Mouse (Mus musculus) forebrain, embryonic 11.5 days (tissue): Measurements from ENCODE around the gene Mucl3. TPM values are rescaled to one million over a fixed set of nuclear protein-coding genes. Genes with fewer than 3 reads are reported as not detected.

Source experiments
- ATAC-seq: fragments of 200-750 bp; cut with Nextera tagmentation; replicated peaks from 2 replicates; pipeline ENCODE4 v1.8.0; 2017; ENCODE audit warnings: moderate TSS enrichment; ENCODE audit not compliant: low FRiP score
- DNase-seq: peaks from one replicate; pipeline ENCODE4 v3.0.0-alpha.2; 2017; ENCODE audit warnings: low spot score
- H3K27ac ChIP-seq: fragments of 300-500 bp; sonication (generic); 2 replicates; pipeline ENCODE4 v1.5.1; 2014; ENCODE audit warnings: low read depth, low read length
- H3K27me3 ChIP-seq: fragments of 300-500 bp; sonication (generic); 2 replicates; pipeline ENCODE4 v1.6.1; 2014; ENCODE audit warnings: mild to moderate bottlenecking, low read length, mixed read lengths; ENCODE audit not compliant: control insufficient read depth, insufficient read depth
- H3K36me3 ChIP-seq: fragments of 300-500 bp; sonication (generic); 2 replicates; pipeline ENCODE4 v1.6.1; 2014; ENCODE audit warnings: mild to moderate bottlenecking, low read length, moderate library complexity, mixed read lengths; ENCODE audit not compliant: control insufficient read depth, insufficient read depth
- H3K4me1 ChIP-seq: fragments of 300-500 bp; sonication (generic); replicated peaks from 2 replicates; pipeline ENCODE4 v1.6.1; 2014; ENCODE audit warnings: low read length, mixed read lengths; ENCODE audit not compliant: control insufficient read depth, insufficient read depth
- H3K4me2 ChIP-seq: fragments of 300-500 bp; sonication (generic); 2 replicates; pipeline ENCODE4 v1.6.1; 2014; ENCODE audit warnings: low read depth, mild to moderate bottlenecking, low read length, moderate library complexity, mixed read lengths; ENCODE audit not compliant: severe bottlenecking
- H3K4me3 ChIP-seq: fragments of 300-500 bp; sonication (generic); 2 replicates; pipeline ENCODE4 v1.5.1; 2014; ENCODE audit warnings: low read depth, low read length
- H3K9ac ChIP-seq: fragments of 300-500 bp; sonication (generic); 2 replicates; pipeline ENCODE4 v1.6.1; 2014; ENCODE audit warnings: low read length
- H3K9me3 ChIP-seq: fragments of 300-500 bp; sonication (generic); 2 replicates; pipeline ENCODE4 v1.6.1; 2016; ENCODE audit warnings: low read length, mixed read lengths; ENCODE audit not compliant: control insufficient read depth
- WGBS: fragments of 180-500 bp; shearing (Covaris S2); extraction: QIAGEN DNeasy Blood & Tissue Kit; methylation state at CpG from one replicate; pipeline ENCODE4 v1.1.7; 2014; 5-methylcytosine and 5-hydroxymethylcytosine counted together
- polyA plus RNA-seq: library from polyadenylated mRNA; unstranded; fragments of >200 nt; fragmentation: Nextera tagmentation; extraction: Ambion mirVana; gene quantifications from 2 replicates; pipeline ENCODE4 v1.2.1, GENCODE M21; 2014

Gene Mucl3
- polyA plus RNA-seq, 1 experiment from 2014 or later = 0.07 TPM

- ATAC-seq (no peak), DNase-seq (no peak)
- no peak overlapping the region for H3K4me3 ChIP-seq
- no peaks in the 10 kb centered on the region for H3K9me3 ChIP-seq
- H3K4me1 ChIP-seq = no peaks in the 10 kb centered on the region
- no peak overlapping the region for H3K9ac ChIP-seq
- WGBS = 62% methylated on average over 2 of the region's 2 CpGs
- H3K4me2 ChIP-seq = no peak overlapping the region
- no peaks in the 10 kb centered on the region for H3K36me3 ChIP-seq
- no peak overlapping the region for H3K27ac ChIP-seq
- H3K27me3 ChIP-seq = no peaks in the 10 kb centered on the region
Measured at GRCm38 (mm10) chr17:35649429-35649828, 5.9 kb upstream of the Mucl3 start.

- no peaks in the 10 kb centered on the region for H3K36me3 ChIP-seq
- no peak overlapping the region for H3K9ac ChIP-seq
- no peak for ATAC-seq
- no peaks in the 10 kb centered on the region for H3K9me3 ChIP-seq
- 82% methylated on average over 6 of the region's 6 CpGs for WGBS
- H3K27ac ChIP-seq = no peak overlapping the region
- no peak for DNase-seq
- H3K4me1 ChIP-seq = no peaks in the 10 kb centered on the region; the same call in 1 of the 2 replicates
- no peak overlapping the region for H3K4me2 ChIP-seq
- no peaks in the 10 kb centered on the region for H3K27me3 ChIP-seq
- H3K4me3 ChIP-seq = no peak overlapping the region
Measured at GRCm38 (mm10) chr17:35639352-35639751, 4.1 kb downstream of the Mucl3 start.

GRCm38 (mm10) chr17:35638475-35639190 lies 4.9 kb downstream of the Mucl3 start:
- no peak for DNase-seq
- Histone ChIP-seq H3K4me1 (no peaks in the 10 kb centered on the region; the same call in 1 of the 2 replicates), H3K9ac (no peak overlapping the region), H3K9me3 (no peaks in the 10 kb centered on the region), H3K4me3 (no peak overlapping the region), H3K36me3 (no peaks in the 10 kb centered on the region), H3K27ac (no peak overlapping the region), H3K27me3 (no peaks in the 10 kb centered on the region), H3K4me2 (0 out of 2 replicates have a peak overlapping the region, but pooled peaks have one; percentile 21)
- WGBS = 30% methylated on average over 14 of the region's 14 CpGs
- ATAC-seq = peak; percentile 49; the same call in 1 of the 2 replicates

GRCm38 (mm10) chr17:35636363-35636762 lies 7.1 kb downstream of the Mucl3 start:
- H3K27ac ChIP-seq = no peak overlapping the region
- no peak overlapping the region for H3K4me3 ChIP-seq
- H3K9ac ChIP-seq = no peak overlapping the region
- WGBS = 42% methylated on average over 5 of the region's 5 CpGs
- no peaks in the 10 kb centered on the region for H3K27me3 ChIP-seq
- no peak overlapping the region for H3K4me2 ChIP-seq
- no peaks in the 10 kb centered on the region for H3K36me3 ChIP-seq
- H3K9me3 ChIP-seq = no peaks in the 10 kb centered on the region
- ATAC-seq (no peak), DNase-seq (no peak)
- no peaks in the 10 kb centered on the region; the same call in 1 of the 2 replicates for H3K4me1 ChIP-seq

- H3K27ac ChIP-seq = no peak overlapping the region
Measured at GRCm38 (mm10) chr17:35635699-35636111, 7.8 kb downstream of the Mucl3 start.

GRCm38 (mm10) chr17:35635202-35635601 lies 8.3 kb downstream of the Mucl3 start:
- DNase-seq = no peak
- Histone ChIP-seq H3K4me2 (no peak overlapping the region), H3K27ac (no peak overlapping the region), H3K4me3 (no peak overlapping the region), H3K4me1 (no peaks in the 10 kb centered on the region; the same call in 1 of the 2 replicates), H3K36me3 (no peaks in the 10 kb centered on the region), H3K9me3 (no peaks in the 10 kb centered on the region), H3K27me3 (no peaks in the 10 kb centered on the region), H3K9ac (no peak overlapping the region)
- 83% methylated on average over 3 of the region's 3 CpGs for WGBS
- no peak for ATAC-seq

More at GRCm38 (mm10) chr17:35635699-35636111, 7.8 kb downstream of the Mucl3 start:
- no peaks in the 10 kb centered on the region for H3K36me3 ChIP-seq
- H3K4me2 ChIP-seq = peak overlapping the region; percentile 46
- no peaks in the 10 kb centered on the region; the same call in 1 of the 2 replicates for H3K4me1 ChIP-seq
- ATAC-seq (peak; percentile 44; the same call in 1 of the 2 replicates), DNase-seq (peak; percentile 81)
- H3K9me3 ChIP-seq = no peaks in the 10 kb centered on the region
- 3% methylated on average over 15 of the region's 15 CpGs for WGBS
- 0 out of 2 replicates have a peak overlapping the region, but pooled peaks have one; percentile 5 for H3K9ac ChIP-seq
- H3K4me3 ChIP-seq = peak overlapping the region; percentile 17
- H3K27me3 ChIP-seq = no peaks in the 10 kb centered on the region

GRCm38 (mm10) chr17:35633992-35634391 lies 9.5 kb downstream of the Mucl3 start:
- H3K4me1 ChIP-seq = no peaks in the 10 kb centered on the region; the same call in 1 of the 2 replicates
- WGBS = 29% methylated on average over 1 of the region's 1 CpGs
- H3K36me3 ChIP-seq = no peaks in the 10 kb centered on the region
- DNase-seq = peak; percentile 60
- no peak overlapping the region for H3K9ac ChIP-seq
- no peak for ATAC-seq
- no peak overlapping the region for H3K4me3 ChIP-seq
- H3K9me3 ChIP-seq = no peaks in the 10 kb centered on the region
- no peak overlapping the region for H3K4me2 ChIP-seq
- H3K27me3 ChIP-seq = no peaks in the 10 kb centered on the region
- no peak overlapping the region for H3K27ac ChIP-seq

GRCm38 (mm10) chr17:35626537-35626936 lies 17.0 kb downstream of the Mucl3 start, which contains the start of gene Gm9573:
Gm9573 (minus strand) TSS chr17:35626637.
- H3K27me3 ChIP-seq = no peaks in the 10 kb centered on the region
- no peak within 1 kb of the TSS for H3K4me2 ChIP-seq
- DNase-seq (no peak), ATAC-seq (no peak)
- no peak within 1 kb of the TSS for H3K4me3 ChIP-seq
- H3K9ac ChIP-seq = no peak within 1 kb of the TSS
- no peaks in the 10 kb centered on the region for H3K9me3 ChIP-seq
- no peaks in the 10 kb centered on the region for H3K4me1 ChIP-seq
- no peaks in the 10 kb centered on the region for H3K36me3 ChIP-seq
- 87% methylated on average over 7 of the region's 7 CpGs for WGBS
- no peak within 1 kb of the TSS for H3K27ac ChIP-seq

- WGBS = 86% methylated on average over 4 of the region's 4 CpGs
- DNase-seq (no peak), ATAC-seq (no peak)
- Histone ChIP-seq H3K27ac (no peak overlapping the region), H3K9me3 (no peaks in the 10 kb centered on the region), H3K4me2 (no peak overlapping the region), H3K4me3 (no peak overlapping the region), H3K9ac (no peak overlapping the region), H3K36me3 (no peaks in the 10 kb centered on the region), H3K4me1 (no peaks in the 10 kb centered on the region), H3K27me3 (no peaks in the 10 kb centered on the region)
Measured at GRCm38 (mm10) chr17:35617127-35617526, 26.4 kb downstream of the Mucl3 start.
